Mouse (Mus musculus) brain, embryonic 14.5 days (tissue): ENCODE measurements at regions not wholly inside any gene's neighbourhood (a gene's known extent, or its start where the extent isn't known, plus 50 kb on each side); places are given as distances from the start of the nearest gene placed in this dataset.
A peak's percentile ranks its signal among the peaks of the same experiment; 100 is the strongest.

ENCODE experiments used
- DNase-seq: peaks from one replicate; pipeline ENCODE4 v3.0.0-alpha.2; 2011; ENCODE audit warnings: low read depth
- CTCF ChIP-seq: fragments of 200-500 bp; IDR thresholded peaks from 2 replicates; pipeline ENCODE4 v1.5.1; 2012; ENCODE audit warnings: inconsistent platforms, mild to moderate bottlenecking, moderate library complexity, borderline replicate concordance; ENCODE audit not compliant: insufficient read depth, insufficient read length; ENCODE audit errors: extremely low read depth
- POLR2A ChIP-seq: fragments of 200-500 bp; IDR thresholded peaks from 2 replicates; pipeline ENCODE4 v1.6.1; 2012; ENCODE audit warnings: mild to moderate bottlenecking, inconsistent platforms, borderline replicate concordance; ENCODE audit not compliant: poor library complexity, insufficient read depth, insufficient read length, severe bottlenecking; ENCODE audit errors: extremely low read depth

GRCm38 (mm10) chrX:43855901-43856300 lies 264.9 kb downstream of the Tex13c1 start:
- no peak for TF ChIP-seq CTCF
- no peak for TF ChIP-seq POLR2A
- no peak for DNase-seq

GRCm38 (mm10) chrX:43884890-43885289 lies 293.9 kb downstream of the Tex13c1 start:
- peak; percentile 51 for DNase-seq
- TF ChIP-seq POLR2A, result no peak
- no peak for TF ChIP-seq CTCF
